Mouse (Mus musculus) E14TG2a.4 (cell line): Measurements from ENCODE around the gene Chd8.

Experiments used
- H3K27me3 ChIP-seq: 2 replicates; pipeline ENCODE4 v1.6.1; 2014; ENCODE audit warnings: low read length, control low read depth; ENCODE audit not compliant: insufficient read depth
- H3K36me3 ChIP-seq: 2 replicates; pipeline ENCODE4 v1.6.1; 2014; ENCODE audit warnings: low read length, control low read depth; ENCODE audit not compliant: insufficient read depth
- H3K4me1 ChIP-seq: replicated peaks from 2 replicates; pipeline ENCODE4 v1.6.1; 2014; ENCODE audit warnings: low read depth, low read length, control low read depth
- H3K4me3 ChIP-seq: replicated peaks from 2 replicates; pipeline ENCODE4 v1.5.1; 2014; ENCODE audit warnings: mild to moderate bottlenecking, low read length
- H3K9me3 ChIP-seq: 2 replicates; pipeline ENCODE4 v1.6.1; 2014; ENCODE audit warnings: low read length, control low read depth
- CTCF ChIP-seq: conservative IDR thresholded peaks from 2 replicates; pipeline ENCODE4 v1.5.1; 2014; ENCODE audit warnings: low read length
- NANOG ChIP-seq: IDR thresholded peaks from 2 replicates; pipeline ENCODE4 v1.6.1; 2014; ENCODE audit warnings: borderline replicate concordance, low read length, mixed read lengths
- POU5F1 ChIP-seq: IDR thresholded peaks from 2 replicates; pipeline ENCODE4 v1.6.1; 2014; ENCODE audit warnings: low read length, borderline replicate concordance

The Chd8 gene

GRCm38 (mm10) chr14:52235165-52235564, 22.4 kb downstream of the Chd8 start:
- H3K4me1 ChIP-seq = peaks cover 12% of the 10 kb centered on the region; the same call in 1 of the 2 replicates
- no peaks in the 10 kb centered on the region for H3K27me3 ChIP-seq
- H3K36me3 ChIP-seq = peaks cover 74% of the 10 kb centered on the region
- H3K9me3 ChIP-seq = no peaks in the 10 kb centered on the region
- H3K4me3 ChIP-seq = no peak overlapping the region
- no peak for TF ChIP-seq POU5F1

GRCm38 (mm10) chr14:52232249-52232648, 25.3 kb downstream of the Chd8 start:
- Histone ChIP-seq H3K36me3 (peaks cover 96% of the 10 kb centered on the region), H3K4me3 (no peak overlapping the region), H3K27me3 (no peaks in the 10 kb centered on the region), H3K4me1 (peaks cover 17% of the 10 kb centered on the region), H3K9me3 (no peaks in the 10 kb centered on the region)
- TF ChIP-seq NANOG = no peak
- TF ChIP-seq POU5F1 = no peak
- no peak for TF ChIP-seq CTCF

- Histone ChIP-seq H3K27me3 (no peaks in the 10 kb centered on the region), H3K4me3 (no peak overlapping the region), H3K9me3 (no peaks in the 10 kb centered on the region), H3K4me1 (peaks cover 8% of the 10 kb centered on the region; the same call in 1 of the 2 replicates), H3K36me3 (peaks cover 99% of the 10 kb centered on the region)
- TF ChIP-seq NANOG = no peak
- TF ChIP-seq CTCF = no peak
- no peak for TF ChIP-seq POU5F1
Measured at GRCm38 (mm10) chr14:52225972-52226371, 31.6 kb downstream of the Chd8 start.

GRCm38 (mm10) chr14:52217261-52217660, 40.3 kb downstream of the Chd8 start:
- Histone ChIP-seq H3K36me3 (peaks cover 96% of the 10 kb centered on the region), H3K4me1 (no peaks in the 10 kb centered on the region), H3K9me3 (no peaks in the 10 kb centered on the region), H3K4me3 (no peak overlapping the region), H3K27me3 (no peaks in the 10 kb centered on the region)
- TF ChIP-seq CTCF (no peak), NANOG (no peak), POU5F1 (no peak)

- Histone ChIP-seq H3K27me3 (no peaks in the 10 kb centered on the region), H3K4me3 (no peak overlapping the region), H3K4me1 (peaks cover 36% of the 10 kb centered on the region), H3K9me3 (no peaks in the 10 kb centered on the region), H3K36me3 (peaks cover 66% of the 10 kb centered on the region)
- TF ChIP-seq CTCF = no peak
- TF ChIP-seq POU5F1 = no peak
- no peak for TF ChIP-seq NANOG
Measured at GRCm38 (mm10) chr14:52199412-52199811, 58.2 kb downstream of the Chd8 start.

DNA sequence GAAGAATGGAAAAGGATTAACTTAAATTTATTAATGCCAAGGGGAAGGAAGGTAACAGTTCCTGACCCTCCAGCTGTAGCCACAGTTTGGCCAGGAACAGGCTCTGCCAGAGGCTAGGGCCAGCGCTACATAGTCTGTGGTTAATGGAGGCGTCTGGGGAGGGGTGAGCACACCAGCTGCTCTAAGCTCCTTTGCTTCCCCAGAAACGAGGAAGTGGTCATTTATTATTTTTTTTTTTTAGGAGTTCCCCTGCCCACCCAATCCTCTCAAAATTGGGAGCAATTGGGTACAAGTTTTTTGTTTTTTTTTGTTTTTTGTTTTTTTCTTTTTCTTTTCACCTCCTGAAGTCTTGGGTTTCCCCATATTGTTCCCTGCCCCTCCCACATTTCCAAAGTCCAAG, 59.4 kb downstream of the Chd8 start:
- peak overlapping the region; percentile 99 for H3K4me3 ChIP-seq
- H3K4me1 ChIP-seq = peaks cover 46% of the 10 kb centered on the region
- H3K27me3 ChIP-seq = no peaks in the 10 kb centered on the region
- TF ChIP-seq CTCF (no peak), POU5F1 (no peak), NANOG (no peak)
- peaks cover 66% of the 10 kb centered on the region for H3K36me3 ChIP-seq
- H3K9me3 ChIP-seq = no peaks in the 10 kb centered on the region

- peak within 1 kb of the TSS; percentile 99 for H3K4me3 ChIP-seq
- peaks cover 53% of the 10 kb centered on the region for H3K4me1 ChIP-seq
- H3K9me3 ChIP-seq = no peaks in the 10 kb centered on the region
- no peaks in the 10 kb centered on the region for H3K27me3 ChIP-seq
- TF ChIP-seq POU5F1 (no peak), NANOG (no peak), CTCF (no peak)
- peaks cover 65% of the 10 kb centered on the region for H3K36me3 ChIP-seq
Measured at GRCm38 (mm10) chr14:52197156-52197878, 60.3 kb downstream of the Chd8 start, which contains the start of gene Supt16. Gene Supt16, minus strand, starts transcription at chr14:52197416.

- Histone ChIP-seq H3K4me3 (peak overlapping the region; percentile 99), H3K27me3 (no peaks in the 10 kb centered on the region), H3K36me3 (peaks cover 64% of the 10 kb centered on the region), H3K4me1 (peaks cover 61% of the 10 kb centered on the region), H3K9me3 (no peaks in the 10 kb centered on the region)
- TF ChIP-seq POU5F1 (no peak), CTCF (no peak), NANOG (no peak)
Measured at GRCm38 (mm10) chr14:52196230-52197155, 61.1 kb downstream of the Chd8 start.
